Mouse (Mus musculus) lung, postnatal 36 days (tissue): Measurements from ENCODE around the gene Ldlrad3.

ENCODE experiments used
- DNase-seq: peaks from one replicate; pipeline ENCODE4 v3.0.0; 2022; ENCODE audit warnings: mixed read lengths

The Ldlrad3 gene

DNA sequence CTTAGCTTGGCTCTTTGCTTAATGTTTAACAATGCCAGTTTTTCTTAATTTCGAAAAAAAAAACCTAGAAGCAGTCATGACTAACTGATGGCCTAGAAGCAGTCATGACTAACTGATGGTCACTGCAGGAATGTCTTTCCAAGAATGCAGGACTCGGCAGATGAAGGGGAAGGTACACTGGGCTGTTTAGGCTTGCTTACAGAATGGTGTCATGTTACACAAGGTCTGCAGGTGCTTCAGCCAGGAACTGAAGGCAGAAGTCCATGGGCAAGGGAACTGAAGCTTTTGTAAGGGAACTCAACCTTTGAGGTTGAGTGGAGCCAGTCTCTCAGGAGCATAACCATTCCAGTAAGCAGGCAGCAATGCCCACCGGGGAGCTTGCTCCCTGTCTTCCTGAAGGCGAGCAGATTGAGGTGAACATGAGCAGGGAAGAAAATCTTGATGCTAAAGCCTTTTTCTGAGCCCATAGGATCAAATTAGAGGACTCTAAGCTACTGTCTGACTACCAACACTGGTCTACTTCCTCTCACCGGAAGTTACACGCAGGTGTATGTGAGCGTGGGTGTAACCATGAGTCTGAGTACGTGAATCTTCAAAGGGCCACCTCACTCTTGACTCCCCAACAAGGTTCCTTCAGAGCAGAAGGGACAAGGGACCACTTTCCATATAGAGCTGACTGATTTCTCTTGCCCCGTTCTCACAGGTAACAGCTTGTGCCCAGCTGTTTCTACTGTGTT, 193.4 kb downstream of the Ldlrad3 start:
- DNase-seq, result no peak

DNA sequence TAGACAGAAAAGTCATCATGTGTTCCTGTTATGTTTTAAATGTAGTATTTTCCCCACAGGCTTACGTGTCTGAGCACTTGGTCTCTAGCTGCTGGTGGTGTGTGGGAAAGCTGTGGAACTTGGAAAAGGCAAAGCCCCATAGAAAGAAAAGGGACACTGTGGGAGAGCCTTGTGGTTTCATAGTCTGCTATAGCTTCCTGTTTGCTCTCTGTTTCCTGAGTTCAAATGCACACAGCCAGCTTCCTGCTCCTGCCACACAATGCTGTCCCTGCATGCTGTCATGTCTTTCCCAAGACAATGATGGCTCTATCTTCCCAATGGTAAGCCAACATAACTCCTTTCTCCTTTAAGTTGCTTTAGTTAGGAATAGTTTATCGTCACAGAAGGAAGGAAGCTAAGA, 194.5 kb downstream of the Ldlrad3 start:
- DNase-seq, result no peak

DNA sequence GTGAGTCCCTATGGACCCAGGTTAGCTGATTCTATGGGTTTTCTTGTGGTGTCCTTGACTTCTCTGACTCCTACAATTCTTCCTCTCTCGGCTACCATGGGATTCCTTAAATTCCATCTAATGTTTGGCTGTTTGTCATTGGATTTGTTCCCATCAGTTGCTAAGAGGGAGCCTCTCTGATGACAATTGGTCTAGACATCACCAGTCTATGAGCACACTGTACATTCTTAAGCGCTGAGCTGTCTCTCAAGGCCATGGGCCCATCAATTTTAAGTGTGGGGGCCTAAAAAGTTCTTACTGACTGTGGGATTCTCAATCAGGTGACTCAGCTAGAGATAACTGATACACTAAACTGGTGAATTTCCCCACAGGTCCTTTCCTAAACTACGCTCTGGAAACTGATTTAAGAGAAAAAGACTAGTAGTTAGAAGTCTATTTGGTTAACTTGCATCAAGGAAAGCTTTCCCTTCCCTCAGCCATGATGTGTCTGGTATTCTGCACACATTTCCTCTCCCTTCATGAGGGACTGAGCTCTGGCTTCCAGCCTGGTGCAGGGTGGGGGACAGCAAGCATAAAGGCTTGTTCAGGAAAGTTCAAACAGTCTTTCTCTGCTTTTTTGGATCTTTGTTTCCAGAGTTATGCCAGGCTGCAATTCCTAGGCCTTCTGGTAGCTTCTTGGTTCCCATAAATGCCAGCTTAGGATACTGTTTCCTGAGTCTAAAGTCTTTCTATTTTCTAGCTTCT, 199.7 kb downstream of the Ldlrad3 start:
- no peak for DNase-seq

DNA sequence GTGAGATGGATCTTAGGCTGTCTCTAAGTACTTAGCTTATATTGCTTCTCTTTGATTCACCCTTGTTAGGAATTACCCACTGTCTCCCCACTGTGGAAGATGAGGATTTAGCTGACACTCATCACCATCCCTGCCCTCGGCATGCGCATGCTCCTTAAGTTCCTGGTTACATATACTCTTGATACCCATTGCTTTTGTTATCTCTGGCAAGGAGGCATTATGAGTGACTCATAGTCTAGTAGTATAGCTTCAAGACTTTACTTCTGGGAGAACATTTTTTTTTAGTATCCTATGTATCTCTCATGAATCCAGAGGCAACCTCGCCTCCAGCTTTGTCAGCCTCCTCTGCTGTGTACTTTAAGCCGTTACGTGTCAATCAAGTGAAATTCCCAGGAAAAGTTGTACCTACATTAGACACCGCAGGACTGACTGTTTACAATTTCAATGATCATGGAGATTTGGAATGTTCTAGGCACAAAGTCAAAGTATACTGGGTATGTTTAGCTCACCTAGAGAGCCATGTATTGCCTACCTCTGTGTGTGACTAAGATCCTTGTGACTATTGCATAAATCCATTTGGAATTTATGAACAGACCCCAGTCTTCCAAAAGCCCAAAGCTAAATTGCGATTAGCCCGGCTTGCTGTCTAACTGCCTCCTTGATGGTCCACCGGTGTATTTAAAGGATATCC, 202.2 kb downstream of the Ldlrad3 start:
- DNase-seq, result peak; percentile 37

DNA sequence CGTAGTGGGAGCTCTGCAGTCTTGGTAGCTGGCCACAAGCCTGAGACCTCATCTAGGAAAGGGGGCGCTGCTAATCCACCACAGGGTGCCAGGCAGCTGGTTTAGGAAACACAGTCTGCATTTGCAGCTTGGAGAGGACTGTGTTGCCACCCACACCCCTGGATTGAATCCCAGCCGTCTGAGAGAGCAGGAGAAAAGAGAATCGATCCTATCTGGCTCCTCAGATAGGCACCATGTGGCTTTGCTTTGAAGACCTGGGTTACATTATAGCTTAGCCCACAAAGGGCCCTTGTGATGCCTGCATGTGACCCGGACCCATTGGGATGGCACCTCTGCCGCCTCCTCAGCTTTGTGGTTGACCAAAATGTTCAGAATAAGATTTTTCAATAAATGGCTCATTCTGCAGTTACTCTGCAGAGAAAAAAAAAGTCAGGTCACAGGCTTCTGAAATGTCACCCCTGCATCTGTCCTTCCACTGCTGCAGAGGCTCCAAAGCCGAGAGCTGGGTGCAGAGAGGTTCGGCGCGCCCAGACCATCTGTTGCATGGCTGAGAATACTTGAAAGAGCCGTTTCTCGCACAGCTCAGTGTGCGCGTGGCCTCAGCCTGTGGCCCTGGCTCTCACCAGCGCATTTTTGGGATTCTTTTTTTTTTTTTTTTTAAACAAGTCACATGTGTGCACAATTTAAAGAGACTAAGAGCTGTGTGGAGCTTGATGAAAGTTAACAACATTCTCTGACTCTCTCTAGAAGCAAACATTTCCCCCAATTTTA, 202.9 kb downstream of the Ldlrad3 start:
- peak; percentile 64 for DNase-seq

DNA sequence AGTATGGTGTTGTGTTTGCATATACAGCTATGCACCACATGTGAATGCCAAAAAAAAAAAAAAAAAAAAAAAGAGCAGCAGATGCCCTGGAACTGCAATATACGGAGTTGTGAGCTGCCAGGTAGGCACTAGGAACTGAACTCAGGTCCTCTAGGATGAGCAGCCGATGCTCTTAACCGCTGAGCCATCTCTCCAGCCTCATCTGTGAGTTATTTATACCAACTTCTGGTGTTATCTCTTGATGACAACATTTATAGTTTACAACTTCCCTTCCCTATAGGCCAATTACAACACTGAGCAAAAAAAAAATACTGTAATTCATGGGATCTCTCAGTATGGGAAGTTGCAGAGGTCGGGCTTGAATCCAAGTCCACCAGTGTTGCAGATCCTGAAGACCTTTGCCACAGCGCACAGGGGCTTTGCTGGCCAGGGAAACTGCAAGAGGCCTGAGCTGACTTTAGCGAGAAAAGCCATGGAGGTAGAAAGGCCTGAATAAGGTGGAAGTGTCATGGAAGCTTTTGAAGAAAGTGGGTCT, 204.2 kb downstream of the Ldlrad3 start:
- no peak for DNase-seq

DNA sequence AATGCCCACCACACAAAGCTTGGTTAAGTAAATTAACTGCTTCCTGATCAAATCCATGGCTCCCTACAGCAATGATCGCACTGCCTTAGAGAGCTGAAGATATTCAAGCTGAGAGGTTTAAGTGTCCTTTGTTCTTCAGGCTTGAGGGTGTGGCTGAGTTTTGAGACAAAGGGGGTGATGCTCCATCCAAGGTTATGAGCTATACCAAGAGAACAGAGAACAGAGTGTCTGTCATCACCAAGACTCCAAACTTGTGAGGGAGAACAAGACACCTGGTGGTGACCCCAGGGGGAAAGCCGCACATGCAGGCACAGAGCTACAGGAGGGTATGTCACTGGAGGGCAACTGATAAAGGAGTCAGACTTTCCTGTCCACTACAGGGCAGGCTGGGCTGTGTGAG, 205.0 kb downstream of the Ldlrad3 start:
- no peak for DNase-seq

DNA sequence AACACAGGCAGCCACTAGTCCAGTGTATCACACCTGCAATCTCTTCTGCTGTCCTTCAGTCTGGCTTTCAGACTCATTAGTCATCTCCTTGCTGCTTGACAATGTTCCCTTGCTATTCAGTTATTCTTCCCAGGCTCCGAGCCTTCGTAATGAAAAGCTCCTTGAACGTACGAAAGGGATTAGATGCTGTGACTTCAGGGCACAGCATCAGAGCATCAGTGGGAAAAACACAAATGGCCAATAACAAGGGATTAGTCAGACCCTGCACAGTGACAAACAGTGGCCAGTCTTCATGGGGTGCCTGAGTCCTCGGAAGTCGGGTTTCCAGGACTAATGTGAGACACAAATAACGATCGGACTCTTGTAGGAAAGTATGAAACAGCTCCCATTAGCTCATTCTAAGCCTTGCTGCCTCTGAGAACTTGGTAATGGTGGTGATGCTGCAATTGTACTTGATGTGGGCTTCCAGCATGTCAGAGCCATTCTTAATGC, 205.7 kb downstream of the Ldlrad3 start:
- no peak for DNase-seq

DNA sequence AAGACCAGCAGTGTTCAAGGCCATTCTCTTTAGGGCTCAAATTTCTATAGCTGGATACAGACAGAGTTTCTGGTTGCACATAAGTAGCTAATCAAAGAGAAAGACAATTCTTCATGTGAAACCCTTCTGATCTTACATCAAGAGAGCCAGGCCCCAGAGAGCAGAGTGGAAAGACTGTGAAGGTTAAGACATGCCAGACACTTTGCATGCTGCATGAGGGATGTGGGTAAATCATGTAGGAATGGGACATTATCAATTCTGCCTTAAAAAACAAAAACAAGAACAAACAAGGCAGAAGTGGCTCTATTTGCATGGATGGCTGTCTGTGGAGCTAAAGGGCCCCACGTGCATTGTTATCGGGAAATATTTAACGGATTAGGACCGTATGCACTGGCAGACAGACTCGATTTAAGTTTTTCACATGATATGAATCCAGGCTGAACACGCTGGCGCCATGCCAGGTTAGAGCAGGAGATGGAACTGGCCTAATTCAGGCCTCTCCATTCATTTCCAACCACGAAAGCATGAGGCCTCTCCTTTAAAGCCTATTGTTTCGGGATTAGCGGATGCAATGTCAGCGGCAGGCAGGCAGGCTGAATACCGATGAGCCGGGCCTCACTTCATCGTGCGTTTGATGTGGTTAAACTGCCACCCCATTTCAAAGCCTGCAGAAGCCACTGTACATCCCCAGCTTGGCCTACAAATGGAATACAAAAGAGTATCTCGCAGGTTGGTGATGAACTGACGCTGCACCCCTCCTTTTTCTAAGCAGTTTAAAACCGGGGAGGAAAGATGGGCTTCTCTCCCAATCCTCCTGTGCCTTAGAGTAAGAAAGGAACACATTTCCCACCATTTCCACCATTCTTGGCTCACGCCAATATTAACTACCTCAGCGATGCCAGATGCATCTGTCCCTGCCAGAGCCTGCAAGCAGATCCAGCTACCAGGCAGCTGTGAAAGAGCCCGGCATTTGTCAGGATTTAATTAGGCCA, 207.4 kb downstream of the Ldlrad3 start:
- DNase-seq, result no peak

DNA sequence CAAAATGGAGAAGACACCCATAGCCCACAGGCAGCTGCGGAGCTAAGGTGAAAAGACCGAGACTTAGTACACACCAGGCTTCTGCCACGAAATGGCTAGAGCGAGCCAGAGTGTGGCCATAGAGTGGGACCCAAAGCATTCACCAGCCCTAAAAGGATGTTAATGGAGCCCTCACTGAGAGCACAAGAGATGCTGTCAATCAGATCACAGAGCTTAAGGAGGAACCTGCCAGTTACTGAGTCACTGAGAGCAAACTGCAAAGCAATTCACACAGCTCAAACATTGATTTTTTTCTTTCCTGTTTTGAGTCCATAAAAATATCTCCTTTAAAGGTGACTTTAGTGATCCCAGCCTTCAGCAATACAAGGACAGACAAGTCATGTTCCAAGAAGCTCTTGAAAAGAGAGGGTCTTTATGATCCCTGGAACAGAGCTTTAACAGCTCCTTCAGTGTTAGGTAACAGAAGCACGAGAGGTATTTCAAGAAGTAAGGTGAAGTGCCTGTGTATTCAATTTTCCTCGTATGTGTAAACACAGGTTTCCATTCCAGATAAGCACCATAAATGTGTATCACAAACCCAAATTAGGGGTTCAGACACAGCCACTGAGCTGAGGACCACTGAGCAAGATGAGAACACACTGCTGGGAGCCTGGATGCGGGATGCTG, 209.7 kb downstream of the Ldlrad3 start:
- peak; percentile 62 for DNase-seq

DNA sequence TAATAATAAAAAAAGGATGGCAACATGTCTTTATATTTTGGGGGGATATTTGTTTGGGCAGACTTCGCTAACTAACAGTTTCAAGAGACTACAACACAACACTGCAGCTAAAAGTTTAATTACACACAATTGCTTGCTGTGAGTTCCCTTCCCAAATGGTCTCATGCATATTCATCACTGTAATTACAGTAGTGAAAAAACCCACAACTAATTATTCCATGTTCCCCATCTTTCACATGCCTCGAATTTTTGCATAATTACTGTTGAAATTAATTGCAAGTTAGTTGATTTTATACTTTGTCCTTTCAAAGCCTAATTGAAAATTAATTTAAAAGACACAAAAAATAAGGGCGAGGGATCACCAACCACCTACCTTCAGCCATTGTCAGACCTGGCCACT, 212.4 kb downstream of the Ldlrad3 start:
- no peak for DNase-seq

DNA sequence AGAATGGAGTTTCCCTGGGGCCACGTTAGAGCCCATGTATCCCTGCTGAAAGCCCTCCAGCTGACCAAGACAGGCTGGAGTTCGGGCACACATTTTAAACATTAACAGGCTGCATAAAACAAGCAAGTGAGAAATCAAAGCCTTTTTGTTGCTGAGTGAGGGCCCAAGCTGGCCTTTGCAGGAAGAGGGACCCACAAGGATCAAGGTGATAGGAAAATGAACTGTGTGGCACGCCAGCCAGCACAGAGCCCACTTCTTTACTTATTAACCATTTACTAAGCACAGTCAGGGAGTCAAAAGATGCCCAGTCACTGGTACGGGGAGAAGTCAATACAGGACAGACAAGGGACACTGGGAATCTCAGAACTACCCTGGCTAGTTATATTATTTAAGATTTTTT, 218.6 kb downstream of the Ldlrad3 start:
- DNase-seq, result no peak

DNA sequence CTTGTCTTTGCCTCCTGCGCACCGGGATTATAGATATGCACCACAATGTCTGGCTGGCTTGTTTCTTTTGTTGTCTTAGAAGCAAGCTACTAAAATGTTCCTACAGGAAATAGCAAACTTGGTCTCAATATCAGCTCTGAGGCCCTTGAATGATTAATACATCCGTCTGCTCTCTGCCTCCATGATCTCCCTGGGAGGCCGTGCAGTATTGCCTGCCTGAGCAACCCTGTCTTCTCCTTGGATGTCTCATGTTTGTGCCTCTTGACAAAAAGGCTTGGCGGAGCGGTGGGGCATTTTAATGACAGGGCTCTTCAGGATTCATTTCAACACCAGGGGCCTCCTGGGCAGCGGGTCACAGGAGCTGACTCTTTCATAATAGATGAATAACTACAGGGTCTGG, 219.0 kb downstream of the Ldlrad3 start:
- DNase-seq, result no peak

DNA sequence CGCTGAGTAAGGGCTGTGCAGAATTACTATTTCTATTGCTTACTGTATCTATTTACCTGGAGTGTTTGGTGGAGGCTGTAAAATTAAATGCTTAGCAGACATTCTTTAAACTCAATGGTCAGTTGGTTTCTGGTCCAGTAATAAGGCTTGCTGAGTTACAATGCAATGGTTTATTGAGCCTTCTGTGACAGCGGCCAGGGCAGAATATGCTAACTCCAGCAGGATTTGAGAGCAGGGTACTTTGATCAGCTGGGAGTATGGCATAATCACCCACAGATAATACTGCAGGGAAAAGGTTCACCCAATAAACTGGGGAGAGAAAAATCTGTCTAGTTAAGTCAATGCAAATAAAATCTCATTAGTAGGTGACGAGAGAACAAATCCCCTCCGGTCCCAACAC, 220.2 kb downstream of the Ldlrad3 start:
- no peak for DNase-seq

DNA sequence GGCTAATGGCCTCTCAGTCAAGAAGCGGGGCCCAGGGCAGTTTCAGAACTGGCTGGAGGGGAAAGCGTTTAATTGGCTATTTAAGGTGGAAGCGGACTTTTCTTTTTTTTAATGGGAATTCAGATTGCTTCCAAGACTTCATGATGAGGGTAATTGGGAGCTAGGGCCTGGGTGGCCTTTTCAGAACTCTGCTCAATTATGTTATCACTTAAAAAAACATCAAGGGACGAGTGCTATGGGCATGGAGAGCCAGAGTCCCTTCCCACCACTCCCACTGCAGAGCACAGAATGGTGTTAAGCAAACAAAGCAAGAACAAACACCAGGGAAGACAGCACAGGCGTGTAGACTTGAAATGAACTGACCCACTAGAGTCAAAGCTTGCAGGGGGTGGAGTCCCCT, 220.7 kb downstream of the Ldlrad3 start:
- peak; percentile 41 for DNase-seq

DNA sequence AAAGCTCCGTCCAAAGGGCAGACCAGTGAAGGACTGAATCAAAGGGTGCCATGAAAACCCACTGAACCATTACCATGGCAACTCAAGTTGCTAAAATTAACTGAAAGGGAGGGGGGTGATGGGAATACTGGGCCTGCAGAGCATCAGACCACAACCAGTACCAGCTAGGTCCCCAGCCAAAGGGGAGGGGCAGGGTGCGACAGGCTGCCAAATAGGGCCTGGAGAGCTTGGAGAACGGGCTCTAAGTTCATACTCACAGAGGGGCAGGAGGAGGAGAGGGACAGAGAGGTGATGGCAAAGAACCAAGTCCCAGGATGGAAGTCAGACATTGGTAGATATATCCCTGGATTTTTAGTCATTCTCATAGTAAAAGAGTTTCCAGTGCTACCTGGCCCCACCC, 222.8 kb downstream of the Ldlrad3 start:
- DNase-seq, result no peak

DNA sequence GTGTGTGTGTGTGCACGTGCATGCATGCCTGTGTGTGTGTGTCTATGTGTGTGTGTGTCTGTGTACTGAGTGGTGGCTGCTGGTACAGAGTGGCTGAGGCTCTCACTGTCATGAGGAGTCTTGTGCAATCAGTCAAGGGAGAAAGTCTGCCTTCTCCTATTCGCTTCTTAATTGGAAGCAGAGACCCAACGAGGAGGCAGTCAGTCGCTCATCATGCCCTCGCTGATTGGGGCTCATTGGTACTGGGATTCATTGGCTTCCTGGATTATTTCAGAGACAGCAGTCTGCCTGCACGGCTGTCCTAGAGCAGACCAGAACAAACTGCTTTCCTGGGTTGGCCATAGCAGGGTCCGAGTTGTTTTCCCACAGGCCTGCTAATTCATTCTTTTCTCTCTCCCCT, 223.8 kb downstream of the Ldlrad3 start:
- DNase-seq, result no peak

DNA sequence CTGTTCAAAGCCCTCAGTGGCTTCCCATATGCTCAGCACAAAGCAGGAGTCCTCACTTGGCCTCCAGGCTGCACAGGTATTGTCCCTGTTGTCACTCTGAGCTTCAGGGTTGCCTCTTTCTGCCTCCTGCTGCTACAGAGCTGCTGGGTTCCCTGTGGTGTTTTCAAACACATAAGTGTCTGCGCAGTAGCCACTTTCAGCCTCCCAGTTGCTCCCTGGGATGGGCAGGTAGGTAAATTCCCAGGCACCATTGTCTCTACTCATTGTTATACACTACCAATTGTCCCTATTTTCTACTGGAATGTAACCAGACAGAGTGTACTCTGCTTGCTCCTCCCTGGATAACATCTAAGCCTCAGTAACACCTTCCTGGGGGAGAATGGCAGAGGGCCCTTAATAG, 224.8 kb downstream of the Ldlrad3 start:
- no peak for DNase-seq

DNA sequence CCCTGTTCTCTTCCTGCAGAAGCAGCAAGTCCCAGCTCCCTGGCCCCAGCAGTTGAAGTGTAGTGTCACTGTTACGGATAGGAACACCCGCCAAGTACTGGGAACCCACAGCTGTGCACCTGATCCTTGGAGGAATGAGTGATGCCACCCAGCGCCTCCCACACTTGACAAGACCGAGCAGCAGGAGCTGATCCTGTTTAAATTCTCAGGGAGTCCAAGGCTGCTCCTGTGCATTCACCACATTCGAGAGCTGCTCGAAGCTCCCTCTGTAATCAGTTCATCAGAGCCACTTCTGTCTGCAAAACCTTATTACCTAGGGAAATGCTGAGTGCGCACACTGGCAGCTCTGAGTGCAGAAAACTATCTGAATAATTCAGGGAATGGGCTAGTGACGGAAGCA, 225.5 kb downstream of the Ldlrad3 start:
- peak; percentile 45 for DNase-seq

DNA sequence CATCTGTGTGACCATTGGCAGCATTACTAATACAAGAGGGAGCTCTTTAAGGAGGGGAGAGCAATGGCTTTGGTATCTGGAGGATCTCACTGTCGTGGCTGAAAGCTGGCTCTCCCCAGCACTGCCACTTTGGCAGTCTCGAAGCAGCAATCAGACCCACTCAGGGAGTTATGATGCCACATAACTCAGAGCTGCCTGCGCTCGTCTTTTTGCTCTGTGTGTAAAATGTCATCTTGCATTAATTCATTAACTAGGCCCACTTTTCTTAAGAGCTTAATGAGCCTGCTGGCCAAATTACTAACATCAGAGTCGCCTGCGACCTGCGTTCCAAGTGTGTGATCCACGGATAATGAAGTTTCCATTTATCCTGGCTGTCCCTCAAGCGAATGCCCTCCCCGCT, 230.1 kb downstream of the Ldlrad3 start:
- no peak for DNase-seq

DNA sequence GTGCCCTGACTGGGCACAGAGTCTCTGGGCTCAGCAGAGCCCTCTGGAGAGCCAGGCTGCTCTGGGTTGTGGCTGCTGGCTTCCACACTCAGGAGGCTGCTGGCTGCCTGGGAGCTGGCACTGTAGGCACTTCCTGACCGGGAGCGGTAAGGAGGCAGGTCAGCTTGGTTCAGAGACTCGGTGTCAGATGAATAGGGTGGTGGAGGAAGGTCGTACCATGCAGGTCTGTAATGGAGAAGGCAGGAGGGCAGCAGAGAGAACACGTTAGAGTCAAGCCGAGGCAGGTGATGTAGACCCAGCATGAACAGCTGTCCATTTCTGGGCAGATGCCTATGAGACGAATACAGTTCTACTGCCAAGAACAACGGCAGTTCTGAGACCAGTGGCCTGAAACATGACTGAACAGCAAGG, 233.2 kb downstream of the Ldlrad3 start:
- no peak for DNase-seq
